Mouse (Mus musculus): ENCODE measurements around the gene Ercc6. TPM values are rescaled to one million over a fixed set of nuclear protein-coding genes. Genes with fewer than 3 reads are reported as not detected.

The Ercc6 gene
- total RNA-seq (2023): 10 to 100 TPM in 1 of 2 experiments, 1 to 10 TPM in 1; 9.1 to 11.9 TPM

DNA sequence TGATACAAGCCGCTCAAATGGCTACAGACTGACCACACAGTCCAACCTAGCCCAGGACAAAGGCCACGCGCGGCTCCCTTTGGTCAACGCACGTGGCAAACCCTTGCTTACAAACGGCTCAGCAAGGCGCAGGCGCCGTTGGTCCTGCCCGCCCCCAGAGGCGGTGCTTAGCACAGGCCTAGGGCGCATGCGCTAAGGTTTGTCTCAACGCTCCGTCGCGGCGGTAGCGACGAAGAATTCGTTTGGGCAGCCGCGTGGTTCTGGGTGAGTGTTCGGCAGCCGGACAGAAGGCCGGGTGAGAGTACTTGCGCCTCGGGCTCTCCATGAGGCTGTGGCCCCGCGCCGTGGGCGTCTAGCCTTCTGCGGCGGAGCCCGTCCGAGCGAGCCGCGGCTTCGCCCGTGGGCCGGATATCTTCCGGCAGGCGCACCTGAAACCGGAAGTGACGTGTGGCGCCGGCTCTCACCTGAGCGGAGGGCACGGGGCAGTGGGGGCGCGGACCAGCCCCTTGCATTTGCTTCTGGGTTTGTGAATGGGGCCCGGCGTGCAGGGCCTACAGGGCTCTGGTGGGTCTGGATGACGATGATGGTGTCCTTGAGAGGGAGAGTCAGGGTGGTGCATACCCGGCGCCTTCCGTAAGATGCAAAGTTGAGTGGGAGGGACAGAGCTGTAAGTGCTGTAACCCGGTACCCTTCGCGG, at the start of gene Ercc6:
Gene Ercc6, plus strand, starts transcription at position 186 of the 697 bp plus-strand sequence.

DNA sequence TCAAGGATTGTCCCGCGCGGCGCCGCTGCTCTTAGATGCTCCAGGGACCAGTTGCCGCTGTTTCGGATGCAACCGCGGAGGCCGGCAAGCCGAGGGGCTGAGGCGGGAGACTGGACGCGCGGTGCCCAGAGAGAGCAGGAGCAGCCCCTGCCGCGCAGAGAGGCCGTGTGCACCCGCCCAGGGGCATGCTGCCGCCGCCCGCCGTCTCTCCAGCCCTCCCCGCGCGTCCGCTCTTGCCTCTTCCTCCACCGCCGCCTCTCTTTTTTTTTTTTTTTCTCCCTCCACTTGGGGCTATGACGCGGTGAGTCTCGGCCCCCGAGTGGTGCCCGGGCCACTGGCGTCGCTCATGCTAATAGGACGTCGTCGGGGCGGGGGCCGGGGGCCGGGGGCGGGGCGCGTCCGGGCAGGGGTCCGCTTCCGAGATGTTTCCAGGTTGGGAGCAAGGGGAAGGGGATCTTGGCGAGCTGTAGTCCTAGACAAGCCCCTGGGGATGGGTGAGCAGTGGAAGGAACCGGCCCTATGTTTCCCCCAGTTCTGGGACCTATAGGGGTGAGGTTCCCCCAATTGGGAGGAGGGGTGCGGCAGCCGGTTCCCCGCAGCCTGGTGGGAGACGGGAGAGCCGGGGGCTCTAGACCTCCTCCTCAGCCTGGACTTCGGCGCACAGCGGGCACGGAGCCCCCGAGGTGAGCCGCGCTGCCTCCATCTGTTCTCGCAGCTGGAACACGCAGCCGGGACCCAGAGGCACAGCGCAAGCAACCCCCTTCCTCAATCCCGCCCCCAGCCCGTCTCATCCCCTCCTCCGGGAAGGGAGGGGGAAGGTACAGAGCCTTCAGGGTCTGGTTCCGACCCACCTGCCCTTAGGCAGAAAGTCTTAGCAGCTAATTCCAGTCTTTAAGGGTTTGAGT, 48.5 kb upstream of the Ercc6 start, which contains the start of gene Slc18a3:
Gene Slc18a3, minus strand, starts transcription at position 250 of the 905 bp plus-strand sequence.

DNA sequence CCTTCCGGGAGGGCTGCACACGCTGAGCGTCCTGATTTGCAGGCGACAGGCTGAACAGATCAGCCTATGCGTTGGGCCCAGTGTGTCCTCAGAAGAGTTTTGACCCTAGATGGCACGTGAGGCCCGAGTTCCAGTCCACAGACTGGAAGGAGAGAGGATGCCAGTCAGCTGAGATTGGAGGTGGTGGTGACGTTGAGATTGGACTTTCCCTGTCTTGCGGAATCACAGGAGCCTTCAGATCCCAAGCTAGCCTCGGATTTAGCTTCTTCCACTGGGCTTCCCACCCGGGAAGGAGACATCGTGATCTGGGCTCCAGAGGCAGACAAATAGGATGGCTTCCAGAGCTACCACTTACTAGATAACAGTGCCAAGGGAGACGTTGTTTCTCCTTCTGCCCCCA, 47.4 kb upstream of the Ercc6 start, which contains the start of gene Chat:
Gene Chat, minus strand, starts transcription at position 101 of the 400 bp plus-strand sequence.

DNA sequence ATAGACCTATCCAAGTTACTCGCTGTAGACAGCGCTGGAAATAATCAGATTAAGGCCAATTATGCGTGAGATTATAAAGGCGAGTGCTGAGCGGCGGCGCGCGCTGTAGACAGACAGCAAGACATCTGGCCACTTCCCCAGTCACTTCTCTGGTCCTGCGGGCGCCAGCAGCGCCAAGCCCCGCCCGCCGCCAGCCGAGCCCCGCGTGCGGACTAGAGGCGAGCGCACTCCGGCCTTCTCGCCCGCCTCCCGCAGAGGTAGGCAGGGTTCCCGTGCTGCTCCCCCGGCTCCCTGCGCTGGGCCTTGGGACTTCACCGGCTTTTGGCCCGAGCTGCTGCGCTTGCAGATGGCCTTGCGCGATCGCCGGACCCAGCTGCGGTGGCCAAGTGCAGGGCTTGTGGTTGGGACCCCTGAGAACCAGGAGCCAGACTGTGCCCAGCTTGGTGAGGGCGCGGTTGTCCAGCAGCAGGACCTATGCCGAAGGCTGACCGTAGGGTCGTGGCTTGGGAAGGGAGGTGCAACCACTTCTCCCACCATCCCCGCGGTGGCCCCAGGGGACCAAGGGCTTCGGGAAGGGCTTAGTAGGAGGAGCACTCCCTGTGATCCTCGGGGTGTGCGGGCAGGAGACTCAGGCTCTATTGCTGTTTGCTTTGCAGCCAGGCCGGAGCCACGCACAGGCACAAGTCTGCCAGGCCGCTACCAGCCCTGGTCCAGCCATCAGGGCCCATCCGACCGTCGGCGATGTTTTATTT, 86.1 kb downstream of the Ercc6 start, which contains the start of gene Prrxl1:
Gene Prrxl1, plus strand, starts transcription at position 118 of the 752 bp plus-strand sequence.

Other genes starting within 250 kb of the Ercc6 start
- gene Ogdhl, start 191.5 kb upstream of the Ercc6 start, total RNA-seq (2023): not detected
- not detected for gene 1700024G13Rik, start 125.1 kb upstream of the Ercc6 start, total RNA-seq (2023)
- gene Slc18a3, start 48.7 kb upstream of the Ercc6 start, total RNA-seq (2023): not detected
- gene Chat, start 47.5 kb upstream of the Ercc6 start, total RNA-seq (2023): not detected
- not detected for gene Prrxl1, start 85.9 kb downstream of the Ercc6 start, total RNA-seq (2023)
- under 1 TPM in 1 of 2 experiments, not detected in 1; 0.07 TPM for gene 3425401B19Rik, start 171.8 kb downstream of the Ercc6 start, total RNA-seq (2023)